Mouse (Mus musculus): ENCODE data around the gene Farp1. TPM values are rescaled to one million over a fixed set of nuclear protein-coding genes. Genes with fewer than 3 reads are reported as not detected.

Farp1 gene
- total RNA-seq, 2 experiments from 2014 or later, result 10.7 to 12.0 TPM

GRCm38 (mm10) chr14:121100829-121101228 lies 65.8 kb downstream of the Farp1 start:
- no peak for DNase-seq (ENCODE audit: low spot score)
- intact Hi-C loops (cut with DNase I), result no loop called here

- intact Hi-C loops (cut with DNase I), result no loop called here
- DNase-seq (ENCODE audit: low spot score), result no peak
Measured at GRCm38 (mm10) chr14:121101531-121101930, 66.5 kb downstream of the Farp1 start.

- no peak for DNase-seq (ENCODE audit: low spot score)
- intact Hi-C loops (cut with DNase I), result no loop called here
Measured at GRCm38 (mm10) chr14:121102599-121102998, 67.6 kb downstream of the Farp1 start.

GRCm38 (mm10) chr14:121103459-121103858 lies 68.5 kb downstream of the Farp1 start:
- intact Hi-C loops (cut with DNase I), result no loop called here
- DNase-seq (ENCODE audit: low spot score), result no peak

- DNase-seq (ENCODE audit: low spot score), result no peak
- intact Hi-C loops (cut with DNase I), result loop anchor here (5.0 kb wide), 1 partner anchor 37 kb away; no protein-coding TSS in a partner anchor
Measured at GRCm38 (mm10) chr14:121104760-121105329, 69.8 kb downstream of the Farp1 start.

GRCm38 (mm10) chr14:121106906-121107305 lies 71.9 kb downstream of the Farp1 start:
- intact Hi-C loops (cut with DNase I), result loop anchor here (5.0 kb wide), 1 partner anchor 35 kb away; no protein-coding TSS in a partner anchor
- no peak for DNase-seq (ENCODE audit: low spot score)

- intact Hi-C loops (cut with DNase I), result loop anchor here (5.0 kb wide), 1 partner anchor 35 kb away; no protein-coding TSS in a partner anchor
- no peak for DNase-seq (ENCODE audit: low spot score)
Measured at GRCm38 (mm10) chr14:121107707-121108285, 72.8 kb downstream of the Farp1 start.

GRCm38 (mm10) chr14:121108439-121109115 lies 73.6 kb downstream of the Farp1 start:
- DNase-seq (ENCODE audit: low spot score), result no peak
- intact Hi-C loops (cut with DNase I), result loop anchor here (5.0 kb wide), 1 partner anchor 34 kb away; no protein-coding TSS in a partner anchor

- no peak for DNase-seq (ENCODE audit: low spot score)
- intact Hi-C loops (cut with DNase I), result loop anchor here (5.0 kb wide), 1 partner anchor 33 kb away; no protein-coding TSS in a partner anchor
Measured at GRCm38 (mm10) chr14:121109116-121109504, 74.1 kb downstream of the Farp1 start.

- DNase-seq (ENCODE audit: low spot score), result no peak
- intact Hi-C loops (cut with DNase I), result loop anchor here (5.0 kb wide), 2 partner anchors 53 to 73 kb away; partner anchors contain the start of gene Farp1
Measured at GRCm38 (mm10) chr14:121110492-121111267, 75.7 kb downstream of the Farp1 start.

- intact Hi-C loops (cut with DNase I), result loop anchor here (5.0 kb wide), 2 partner anchors 55 to 75 kb away; partner anchors contain the start of gene Farp1
- no peak for DNase-seq (ENCODE audit: low spot score)
Measured at GRCm38 (mm10) chr14:121112061-121112460, 77.1 kb downstream of the Farp1 start.

GRCm38 (mm10) chr14:121113785-121114184 lies 78.8 kb downstream of the Farp1 start:
- intact Hi-C loops (cut with DNase I), result loop anchor here (5.0 kb wide), 2 partner anchors 56 to 76 kb away; partner anchors contain the start of gene Farp1
- no peak for DNase-seq (ENCODE audit: low spot score)

- intact Hi-C loops (cut with DNase I), result no loop called here
- DNase-seq (ENCODE audit: low spot score), result no peak
Measured at GRCm38 (mm10) chr14:121116696-121117095, 81.7 kb downstream of the Farp1 start.

- DNase-seq (ENCODE audit: low spot score), result no peak
- intact Hi-C loops (cut with DNase I), result no loop called here
Measured at GRCm38 (mm10) chr14:121118860-121119259, 83.9 kb downstream of the Farp1 start.

- intact Hi-C loops (cut with DNase I), result loop anchor here (5.0 kb wide), 1 partner anchor 81 kb away; no protein-coding TSS in a partner anchor
- DNase-seq (ENCODE audit: low spot score), result no peak
Measured at GRCm38 (mm10) chr14:121121664-121122063, 86.7 kb downstream of the Farp1 start.

- intact Hi-C loops (cut with DNase I), result loop anchor here (5.0 kb wide), 1 partner anchor 79 kb away; no protein-coding TSS in a partner anchor
- DNase-seq (ENCODE audit: low spot score), result no peak
Measured at GRCm38 (mm10) chr14:121122852-121123251, 87.9 kb downstream of the Farp1 start.

- no peak for DNase-seq (ENCODE audit: low spot score)
- intact Hi-C loops (cut with DNase I), result loop anchor here (5.0 kb wide), 3 partner anchors 38 to 78 kb away; no protein-coding TSS in a partner anchor
Measured at GRCm38 (mm10) chr14:121124409-121125010, 89.5 kb downstream of the Farp1 start.

- intact Hi-C loops (cut with DNase I), result loop anchor here (5.0 kb wide), 2 partner anchors 37 to 52 kb away; no protein-coding TSS in a partner anchor
- no peak for DNase-seq (ENCODE audit: low spot score)
Measured at GRCm38 (mm10) chr14:121125651-121126050, 90.7 kb downstream of the Farp1 start.

- DNase-seq (ENCODE audit: low spot score), result no peak
- intact Hi-C loops (cut with DNase I), result loop anchor here (5.0 kb wide), 2 partner anchors 36 to 51 kb away; no protein-coding TSS in a partner anchor
Measured at GRCm38 (mm10) chr14:121126291-121126690, 91.3 kb downstream of the Farp1 start.

Data from heart, postnatal 25 days (tissue).